Mouse (Mus musculus): ENCODE measurements at regions not wholly inside any gene's neighbourhood (a gene's known extent, or its start where the extent isn't known, plus 50 kb on each side); places are given as distances from the start of the nearest gene placed in this dataset.

- DNase-seq (ENCODE audit: inconsistent ontology term): no peak
Observed at GRCm38 (mm10) chr11:39733434-39734076, 961.4 kb downstream of the Mat2b start.

- peak; percentile 35 for DNase-seq (ENCODE audit: inconsistent ontology term)
Observed at GRCm38 (mm10) chr11:39723621-39724020, 971.4 kb downstream of the Mat2b start.

GRCm38 (mm10) chr11:39678521-39678920, 1016.5 kb downstream of the Mat2b start:
- no peak for DNase-seq (ENCODE audit: inconsistent ontology term)

GRCm38 (mm10) chr11:39653595-39653994, 1041.4 kb downstream of the Mat2b start:
- DNase-seq (ENCODE audit: inconsistent ontology term): no peak

GRCm38 (mm10) chr11:39619356-39619755, 1075.6 kb downstream of the Mat2b start:
- DNase-seq (ENCODE audit: inconsistent ontology term): no peak

- peak; percentile 13 for DNase-seq (ENCODE audit: inconsistent ontology term)
Observed at GRCm38 (mm10) chr11:39615843-39616242, 1079.2 kb downstream of the Mat2b start.

- peak; percentile 82 for DNase-seq (ENCODE audit: inconsistent ontology term)
Observed at GRCm38 (mm10) chr11:39596479-39596878, 1098.5 kb downstream of the Mat2b start.

GRCm38 (mm10) chr11:39588641-39589385, 1106.2 kb downstream of the Mat2b start:
- DNase-seq (ENCODE audit: inconsistent ontology term): peak; percentile 58

- no peak for DNase-seq (ENCODE audit: inconsistent ontology term)
Observed at GRCm38 (mm10) chr11:39558287-39558686, 1136.7 kb downstream of the Mat2b start.

- DNase-seq (ENCODE audit: inconsistent ontology term): no peak
Observed at GRCm38 (mm10) chr11:39550066-39550465, 1144.9 kb downstream of the Mat2b start.

GRCm38 (mm10) chr11:39524866-39525649, 1169.9 kb downstream of the Mat2b start:
- DNase-seq (ENCODE audit: inconsistent ontology term): peak; percentile 30

GRCm38 (mm10) chr11:39495253-39495652, 1199.8 kb downstream of the Mat2b start:
- DNase-seq (ENCODE audit: inconsistent ontology term): no peak

- peak; percentile 70 for DNase-seq (ENCODE audit: inconsistent ontology term)
Observed at GRCm38 (mm10) chr11:39477136-39477535, 1217.9 kb downstream of the Mat2b start.

GRCm38 (mm10) chr11:39453329-39453952, 1241.6 kb downstream of the Mat2b start:
- no peak for DNase-seq (ENCODE audit: inconsistent ontology term)

GRCm38 (mm10) chr11:39446374-39446773, 1248.6 kb downstream of the Mat2b start:
- no peak for DNase-seq (ENCODE audit: inconsistent ontology term)

GRCm38 (mm10) chr11:39411691-39412090, 1283.3 kb downstream of the Mat2b start:
- no peak for DNase-seq (ENCODE audit: inconsistent ontology term)

GRCm38 (mm10) chr11:39411182-39411581, 1283.8 kb downstream of the Mat2b start:
- DNase-seq (ENCODE audit: inconsistent ontology term): no peak

GRCm38 (mm10) chr11:39364827-39365226, 1330.2 kb downstream of the Mat2b start:
- no peak for DNase-seq (ENCODE audit: inconsistent ontology term)

GRCm38 (mm10) chr11:39350616-39351015, 1344.4 kb downstream of the Mat2b start:
- DNase-seq (ENCODE audit: inconsistent ontology term): no peak
